Mouse (Mus musculus) heart, embryonic 12.5 days (tissue): ENCODE results near the gene Pdpn. TPM values are rescaled to one million over a fixed set of nuclear protein-coding genes. Genes with fewer than 3 reads are reported as not detected.
A peak's percentile ranks its signal among the peaks of the same experiment; 100 is the strongest.

Source experiments
- ATAC-seq: fragments of 200-750 bp; cut with Nextera tagmentation; 2 replicates; pipeline ENCODE4 v1.8.0; 2017; ENCODE audit warnings: moderate TSS enrichment, moderate library complexity; ENCODE audit not compliant: insufficient number of reproducible peaks, low FRiP score
- H3K27ac ChIP-seq: fragments of 300-500 bp; sonication (generic); 2 replicates; pipeline ENCODE4 v1.5.1; 2016; ENCODE audit warnings: mild to moderate bottlenecking, moderate library complexity; ENCODE audit not compliant: poor library complexity, severe bottlenecking
- H3K27me3 ChIP-seq: fragments of 300-500 bp; sonication (generic); replicated peaks from 2 replicates; pipeline ENCODE4 v1.6.1; 2016; ENCODE audit warnings: mild to moderate bottlenecking, moderate library complexity
- H3K36me3 ChIP-seq: fragments of 300-500 bp; sonication (generic); 2 replicates; pipeline ENCODE4 v1.6.1; 2016; ENCODE audit warnings: mild to moderate bottlenecking, moderate library complexity
- H3K4me1 ChIP-seq: fragments of 300-500 bp; sonication (generic); replicated peaks from 2 replicates; pipeline ENCODE4 v1.6.1; 2016; ENCODE audit warnings: mild to moderate bottlenecking
- H3K4me2 ChIP-seq: fragments of 300-500 bp; sonication (generic); 2 replicates; pipeline ENCODE4 v1.6.1; 2016; ENCODE audit warnings: mild to moderate bottlenecking, moderate library complexity
- H3K4me3 ChIP-seq: fragments of 300-500 bp; sonication (generic); 2 replicates; pipeline ENCODE4 v1.5.1; 2016; ENCODE audit warnings: mild to moderate bottlenecking
- H3K9ac ChIP-seq: fragments of 300-500 bp; sonication (generic); 2 replicates; pipeline ENCODE4 v1.6.1; 2016; ENCODE audit warnings: mild to moderate bottlenecking, moderate library complexity
- H3K9me3 ChIP-seq: fragments of 300-500 bp; sonication (generic); replicated peaks from 2 replicates; pipeline ENCODE4 v1.6.1; 2016; ENCODE audit warnings: mild to moderate bottlenecking, moderate library complexity
- WGBS: fragments of 180-500 bp; shearing (Covaris S2); methylation state at CpG from one replicate; pipeline ENCODE4 v1.1.7; 2016; 5-methylcytosine and 5-hydroxymethylcytosine counted together
- polyA plus RNA-seq: library from polyadenylated mRNA; unstranded; fragments of >200 nt; fragmentation: Nextera tagmentation; extraction: Ambion mirVana; gene quantifications from 2 replicates; pipeline ENCODE4 v1.2.1, GENCODE M21; 2016

Pdpn gene
- polyA plus RNA-seq, 1 experiment from 2014 or later = 28.4 TPM

DNA sequence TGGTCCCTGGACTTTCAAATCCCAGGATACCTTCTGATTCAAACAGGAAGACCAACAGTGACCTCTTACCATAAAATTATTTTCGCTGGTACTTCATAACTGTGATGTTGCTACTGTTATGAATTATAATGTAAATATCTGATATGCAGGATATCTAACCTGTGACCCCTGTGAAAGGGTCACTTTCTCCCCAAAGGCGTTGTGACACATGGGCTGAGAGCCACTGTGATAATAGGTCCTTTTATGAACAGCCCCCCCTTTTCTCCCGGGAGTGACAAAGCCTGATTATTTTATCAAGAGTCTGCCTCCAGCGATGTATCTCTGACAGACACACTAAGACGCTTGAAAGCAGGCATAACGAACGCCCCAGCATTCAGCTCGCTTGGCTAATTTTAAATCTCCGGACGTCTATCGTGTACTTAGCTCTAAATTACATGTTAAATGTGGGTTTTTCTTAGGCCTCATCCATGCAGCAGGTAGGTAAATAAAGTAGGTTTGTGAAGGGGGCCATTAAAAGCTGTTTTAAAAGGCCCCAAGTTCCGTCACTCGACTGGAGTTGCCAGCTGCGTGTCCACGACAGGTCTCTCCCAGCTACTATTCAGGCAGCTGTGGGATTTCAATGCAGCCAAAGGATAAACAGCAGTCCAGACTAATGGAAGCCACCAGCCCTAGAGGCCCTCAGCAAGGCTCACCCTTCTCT, 25.7 kb upstream of the Pdpn start:
- no peaks in the 10 kb centered on the region for H3K36me3 ChIP-seq
- 20% methylated on average over 15 of the region's 15 CpGs for WGBS

DNA sequence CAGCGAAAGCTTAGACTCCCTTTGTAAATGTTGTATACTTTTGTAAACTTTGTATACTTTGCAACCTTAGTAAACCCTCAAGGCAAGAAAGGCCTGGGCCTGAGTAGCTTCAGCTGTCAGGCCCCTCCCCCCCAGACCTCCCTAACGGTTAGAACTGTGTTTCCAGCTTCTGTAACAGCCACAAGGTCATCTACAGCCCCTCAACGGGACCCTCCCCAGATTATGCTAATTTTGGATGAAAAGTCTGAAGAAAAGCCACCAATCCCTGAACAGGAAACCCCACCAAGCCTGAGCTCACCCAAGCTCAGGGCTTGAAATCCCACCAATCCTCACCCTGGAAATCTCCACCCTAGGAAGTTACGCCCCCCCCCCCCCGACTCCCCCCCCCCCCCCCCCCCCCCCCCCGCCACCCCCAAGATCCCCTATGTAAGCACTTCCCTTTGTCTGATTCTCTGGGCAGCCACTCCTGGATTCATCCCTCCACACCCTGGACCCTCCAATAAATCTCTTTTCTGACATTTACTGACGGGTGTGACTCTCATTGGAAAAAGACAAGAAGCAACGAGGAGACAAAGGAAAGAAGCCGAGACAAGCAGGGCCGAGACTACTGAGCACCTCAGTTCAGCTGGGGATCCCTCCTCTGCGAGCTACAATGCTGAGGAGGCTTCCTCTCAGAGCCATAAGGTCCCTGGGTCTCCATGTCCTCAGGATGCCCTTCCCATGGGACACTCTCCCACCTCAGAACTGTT, 25.0 kb upstream of the Pdpn start:
- Histone ChIP-seq H3K9ac (no peak overlapping the region), H3K27me3 (0 out of 2 replicates have a peak, but pooled peaks cover 4% of the 10 kb centered on the region), H3K36me3 (no peaks in the 10 kb centered on the region), H3K4me2 (peak overlapping the region; percentile 75; the same call in 1 of the 2 replicates), H3K9me3 (no peaks in the 10 kb centered on the region), H3K4me3 (no peak overlapping the region), H3K27ac (no peak overlapping the region), H3K4me1 (no peaks in the 10 kb centered on the region; the same call in 1 of the 2 replicates)
- no peak for ATAC-seq
- 28% methylated on average over 9 of the region's 11 CpGs for WGBS

More for the DNA sequence above, 25.7 kb upstream of the Pdpn start:
- Histone ChIP-seq H3K4me3 (peak overlapping the region; percentile 38), H3K4me1 (no peaks in the 10 kb centered on the region; the same call in 1 of the 2 replicates), H3K4me2 (peak overlapping the region; percentile 75), H3K9ac (peak overlapping the region; percentile 56; the same call in 1 of the 2 replicates), H3K27me3 (0 out of 2 replicates have a peak, but pooled peaks cover 4% of the 10 kb centered on the region), H3K9me3 (no peaks in the 10 kb centered on the region), H3K27ac (no peak overlapping the region)
- no peak for ATAC-seq

DNA sequence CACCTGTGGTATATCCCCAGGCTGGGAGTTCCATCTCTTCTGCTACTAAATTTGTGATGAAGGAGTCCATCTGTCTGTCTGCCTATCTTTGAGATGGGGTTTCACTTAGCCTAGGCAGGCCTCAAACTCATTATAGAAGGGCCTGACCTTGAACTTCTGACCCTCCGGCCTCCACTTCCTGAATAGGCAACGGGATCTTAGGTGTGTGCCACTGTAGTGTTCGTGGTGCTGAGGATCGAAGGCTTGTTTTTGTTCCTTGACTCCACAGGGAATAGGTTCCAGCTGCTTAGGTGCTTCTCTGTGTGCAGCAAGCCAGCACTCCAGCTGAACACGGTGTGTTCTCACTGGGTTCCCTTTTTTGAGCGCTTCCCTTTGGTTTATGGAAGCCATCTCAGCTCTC, 13.9 kb upstream of the Pdpn start:
- no peak for ATAC-seq
- no peak overlapping the region for H3K4me2 ChIP-seq
- H3K4me3 ChIP-seq = no peak overlapping the region
- WGBS = 77% methylated on average over 6 of the region's 6 CpGs
- no peaks in the 10 kb centered on the region for H3K36me3 ChIP-seq
- H3K9me3 ChIP-seq = 0 out of 2 replicates have a peak, but pooled peaks cover 5% of the 10 kb centered on the region
- no peak overlapping the region for H3K9ac ChIP-seq
- no peak overlapping the region for H3K27ac ChIP-seq
- no peaks in the 10 kb centered on the region for H3K27me3 ChIP-seq
- H3K4me1 ChIP-seq = no peaks in the 10 kb centered on the region

DNA sequence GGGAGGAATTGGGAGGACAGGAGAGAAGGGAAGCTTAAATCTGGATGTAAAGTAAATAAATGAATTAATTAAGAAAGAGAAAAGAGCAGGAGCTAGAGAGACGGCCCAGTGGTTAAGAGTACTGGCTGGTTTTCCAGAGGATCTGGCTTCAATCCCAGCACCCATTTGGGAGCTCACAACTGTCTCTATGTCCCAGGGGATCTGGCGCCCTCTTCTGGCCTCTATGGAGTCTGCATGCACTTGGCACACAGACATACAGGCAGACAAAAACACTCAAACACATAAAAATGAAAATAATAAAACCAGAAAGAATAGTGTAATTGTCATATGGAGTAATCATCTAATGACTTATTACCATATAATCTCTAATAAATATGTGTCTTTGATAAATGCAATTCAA, 12.0 kb upstream of the Pdpn start:
- Histone ChIP-seq H3K4me1 (no peaks in the 10 kb centered on the region), H3K36me3 (no peaks in the 10 kb centered on the region), H3K4me2 (no peak overlapping the region), H3K9ac (no peak overlapping the region), H3K9me3 (0 out of 2 replicates have a peak, but pooled peaks cover 5% of the 10 kb centered on the region), H3K27ac (no peak overlapping the region), H3K4me3 (no peak overlapping the region), H3K27me3 (no peaks in the 10 kb centered on the region)
- no peak for ATAC-seq
- 48% methylated on average over 2 of the region's 2 CpGs for WGBS

DNA sequence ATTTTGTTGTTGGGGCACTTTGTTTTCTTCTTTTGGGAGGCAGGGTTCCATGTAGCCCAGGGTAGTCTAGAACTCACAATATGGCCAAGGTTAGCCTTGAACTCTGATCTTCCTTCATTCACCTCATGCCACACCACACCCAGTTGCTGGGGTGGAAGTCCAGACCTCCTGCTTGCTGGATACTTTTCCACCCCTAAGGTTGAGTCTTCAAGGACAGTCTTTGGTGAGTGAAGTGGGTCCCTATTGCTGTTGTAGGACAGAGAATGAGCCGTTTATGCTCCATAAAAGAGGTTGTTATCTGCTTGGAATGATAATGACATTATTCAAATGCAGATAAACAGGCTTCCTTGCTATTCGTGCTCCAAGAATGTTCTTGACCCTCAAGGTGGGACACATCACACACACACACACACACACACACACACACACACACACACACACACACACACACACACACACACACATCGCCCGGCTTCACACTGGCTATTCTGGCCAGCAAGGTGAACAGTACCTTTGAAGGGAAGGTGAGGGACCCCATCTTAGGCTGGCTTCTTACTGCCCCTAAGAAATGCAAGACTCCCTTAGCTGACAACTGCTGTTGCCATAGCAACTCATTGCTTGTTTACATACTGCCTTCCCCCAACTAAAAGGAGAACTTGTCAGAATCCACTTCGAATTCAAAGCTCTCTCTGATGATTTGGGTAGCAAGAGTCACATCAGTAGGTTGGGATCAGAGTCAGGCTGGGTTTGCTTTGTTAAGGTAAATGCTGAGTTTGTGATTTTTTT, 6.8 kb upstream of the Pdpn start:
- no peak for ATAC-seq
- no peak overlapping the region for H3K27ac ChIP-seq
- 65% methylated on average over 5 of the region's 5 CpGs for WGBS

DNA sequence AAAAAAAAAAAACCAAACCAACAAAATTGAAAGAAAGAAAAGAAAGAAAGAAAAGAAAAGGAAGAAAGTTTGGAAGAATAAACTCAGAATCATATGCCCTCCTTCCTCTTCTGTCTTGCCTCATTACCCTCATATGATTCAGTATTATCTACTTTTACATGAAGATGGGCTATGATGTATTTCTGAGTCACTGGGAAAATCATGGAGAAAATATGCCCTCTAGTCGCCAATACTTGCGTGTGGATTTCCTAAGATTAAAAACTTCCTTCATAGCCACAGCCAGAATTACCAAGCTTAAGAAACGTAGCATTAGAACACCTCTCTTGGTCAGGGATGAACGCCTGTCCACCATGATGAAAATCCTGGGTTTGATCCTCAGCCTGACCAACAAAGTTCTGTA, 5.7 kb upstream of the Pdpn start:
- Histone ChIP-seq H3K4me2 (no peak overlapping the region), H3K27ac (no peak overlapping the region), H3K9me3 (no peaks in the 10 kb centered on the region), H3K4me1 (peaks cover 11% of the 10 kb centered on the region), H3K9ac (no peak overlapping the region), H3K4me3 (no peak overlapping the region), H3K36me3 (no peaks in the 10 kb centered on the region), H3K27me3 (peaks cover 12% of the 10 kb centered on the region)
- 88% methylated on average over 4 of the region's 4 CpGs for WGBS
- ATAC-seq = no peak

More for the DNA sequence above, 6.8 kb upstream of the Pdpn start:
- Histone ChIP-seq H3K9me3 (0 out of 2 replicates have a peak, but pooled peaks cover 3% of the 10 kb centered on the region), H3K4me2 (no peak overlapping the region), H3K4me1 (no peaks in the 10 kb centered on the region), H3K9ac (no peak overlapping the region), H3K4me3 (no peak overlapping the region), H3K36me3 (no peaks in the 10 kb centered on the region), H3K27me3 (peaks cover 7% of the 10 kb centered on the region)

DNA sequence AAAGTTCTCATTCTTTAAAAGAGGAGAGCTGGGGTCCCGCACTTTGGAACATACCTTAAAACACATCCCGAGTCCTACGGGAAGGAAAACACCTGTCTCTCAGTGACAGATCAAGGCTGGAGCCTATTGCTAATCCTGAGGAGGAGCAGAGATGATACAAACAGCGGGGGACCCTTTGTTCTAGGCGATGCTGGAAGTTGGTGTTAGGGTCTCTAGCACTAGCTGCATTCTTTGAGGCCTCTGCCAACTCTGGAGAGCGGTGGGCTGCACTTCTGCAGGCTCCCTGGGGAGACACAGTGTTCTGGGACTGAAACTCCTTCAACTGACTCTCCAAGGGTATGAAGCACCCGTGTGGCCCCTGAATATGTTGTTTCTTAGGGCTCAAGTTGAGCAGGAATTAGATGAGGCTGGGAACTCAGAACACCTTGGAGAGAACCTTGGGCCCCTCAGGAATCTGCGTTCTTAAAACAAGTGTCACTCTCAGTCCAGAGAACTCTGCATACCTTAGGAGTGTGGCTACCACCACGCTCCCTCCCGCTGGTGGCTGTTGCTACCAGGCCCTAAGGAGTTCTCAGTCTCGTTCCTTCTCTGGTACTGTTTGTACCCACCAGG, 3.0 kb upstream of the Pdpn start:
- no peak overlapping the region for H3K9ac ChIP-seq
- WGBS = 41% methylated on average over 11 of the region's 11 CpGs
- no peaks in the 10 kb centered on the region for H3K36me3 ChIP-seq
- ATAC-seq = no peak
- no peaks in the 10 kb centered on the region for H3K9me3 ChIP-seq
- H3K4me2 ChIP-seq = no peak overlapping the region
- no peak overlapping the region for H3K4me3 ChIP-seq
- no peak overlapping the region for H3K27ac ChIP-seq
- H3K4me1 ChIP-seq = peaks cover 24% of the 10 kb centered on the region
- H3K27me3 ChIP-seq = peaks cover 25% of the 10 kb centered on the region

DNA sequence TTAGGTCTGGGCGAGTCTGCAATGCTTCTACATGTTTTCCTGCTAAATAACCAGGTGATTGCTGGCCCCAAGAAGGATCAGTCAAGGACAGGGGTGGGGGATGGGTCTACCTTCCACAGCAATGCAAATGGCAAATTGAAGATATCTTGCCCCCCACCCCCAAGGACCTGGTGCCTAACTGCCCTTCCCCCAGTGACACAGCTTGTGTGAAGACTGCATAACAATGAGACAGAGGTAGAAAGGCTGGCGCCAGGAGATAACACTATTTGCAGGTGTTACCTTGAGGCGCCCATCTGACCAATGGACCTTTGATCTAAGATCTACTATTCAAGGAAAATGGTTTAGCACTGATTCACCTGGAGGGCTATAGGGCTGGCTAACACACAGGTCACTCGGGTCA, 2.5 kb upstream of the Pdpn start:
- Histone ChIP-seq H3K9me3 (no peaks in the 10 kb centered on the region), H3K27ac (no peak overlapping the region), H3K36me3 (no peaks in the 10 kb centered on the region), H3K9ac (no peak overlapping the region), H3K27me3 (peaks cover 29% of the 10 kb centered on the region), H3K4me2 (no peak overlapping the region), H3K4me1 (peaks cover 29% of the 10 kb centered on the region), H3K4me3 (no peak overlapping the region)
- 43% methylated on average over 4 of the region's 4 CpGs for WGBS
- no peak for ATAC-seq

DNA sequence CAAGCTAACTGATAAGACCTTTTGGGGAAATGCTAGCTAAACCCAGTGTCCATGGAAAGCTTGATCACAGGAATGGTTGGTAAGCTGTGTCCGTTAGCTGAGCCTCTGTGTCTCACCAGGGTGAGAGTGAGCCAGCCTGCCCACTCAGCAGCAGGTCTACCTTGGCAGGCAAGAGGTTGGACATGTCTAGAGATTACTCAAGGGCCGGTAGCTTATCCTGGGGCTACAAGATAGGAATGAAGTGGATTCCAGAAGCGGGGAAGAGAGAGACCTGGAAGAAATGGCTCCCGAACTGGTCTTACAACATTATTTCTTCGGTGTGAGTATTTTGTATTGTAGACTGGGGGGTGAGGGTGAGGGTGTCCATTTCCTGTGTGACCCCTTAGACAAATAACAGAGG, 1.7 kb upstream of the Pdpn start:
- Histone ChIP-seq H3K36me3 (no peaks in the 10 kb centered on the region), H3K9me3 (no peaks in the 10 kb centered on the region), H3K4me3 (peak overlapping the region; percentile 55), H3K27ac (no peak overlapping the region), H3K9ac (no peak overlapping the region), H3K4me1 (peaks cover 35% of the 10 kb centered on the region), H3K4me2 (peak overlapping the region; percentile 85), H3K27me3 (peaks cover 29% of the 10 kb centered on the region)
- WGBS = 40% methylated on average over 5 of the region's 5 CpGs
- ATAC-seq = no peak

DNA sequence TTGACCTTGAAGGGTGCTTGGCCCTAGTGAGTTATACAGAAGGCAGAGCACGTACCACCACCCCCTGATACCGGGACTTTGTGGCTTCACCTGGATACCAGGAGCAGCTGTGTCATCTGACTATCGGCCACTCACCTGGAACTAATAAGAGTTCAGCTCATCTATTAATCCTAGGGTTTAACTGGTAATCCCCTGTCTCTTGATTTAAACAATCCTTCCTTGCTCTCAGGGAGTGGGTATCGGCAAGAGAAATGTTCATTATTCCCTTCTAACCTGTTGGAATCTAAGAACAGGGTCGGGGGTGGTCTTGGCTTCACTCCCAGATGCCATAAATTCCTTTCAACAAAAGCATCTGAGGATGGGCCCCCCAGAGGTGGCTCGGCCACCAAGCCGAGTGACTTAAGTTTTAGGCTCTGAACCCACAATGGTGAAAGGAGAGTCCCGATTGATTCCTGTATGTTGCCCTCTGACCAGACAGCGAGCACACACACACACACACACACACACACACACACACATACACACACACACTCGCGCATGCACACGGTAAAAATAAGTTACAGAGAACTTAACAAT, 837 bp upstream of the Pdpn start:
- peaks cover 42% of the 10 kb centered on the region for H3K4me1 ChIP-seq
- ATAC-seq = no peak
- H3K27ac ChIP-seq = no peak overlapping the region; the same call in 1 of the 2 replicates
- no peaks in the 10 kb centered on the region for H3K9me3 ChIP-seq
- H3K4me3 ChIP-seq = peak overlapping the region; percentile 55
- WGBS = 16% methylated on average over 12 of the region's 12 CpGs
- H3K27me3 ChIP-seq = peaks cover 29% of the 10 kb centered on the region
- H3K36me3 ChIP-seq = no peaks in the 10 kb centered on the region
- H3K9ac ChIP-seq = peak overlapping the region; percentile 65
- peak overlapping the region; percentile 85 for H3K4me2 ChIP-seq
